Mouse (Mus musculus) lung, embryonic 16.5 days (tissue): ENCODE results near the gene Trim2. TPM values are rescaled to one million over a fixed set of nuclear protein-coding genes. Genes with fewer than 3 reads are reported as not detected.

Experiments
- ATAC-seq: fragments of 200-750 bp; cut with Nextera tagmentation; 2 replicates; pipeline ENCODE4 v1.8.0; 2017; ENCODE audit warnings: low read depth, mild to moderate bottlenecking, moderate library complexity
- H3K27ac ChIP-seq: fragments of 300-500 bp; sonication (generic); 2 replicates; pipeline ENCODE4 v1.5.1; 2014; ENCODE audit warnings: mild to moderate bottlenecking, control low read depth, low read length
- H3K27me3 ChIP-seq: fragments of 300-500 bp; sonication (generic); 2 replicates; pipeline ENCODE4 v1.6.1; 2014; ENCODE audit warnings: low read depth, low read length, mixed read lengths; ENCODE audit not compliant: control insufficient read depth, insufficient read depth
- H3K36me3 ChIP-seq: fragments of 300-500 bp; sonication (generic); 2 replicates; pipeline ENCODE4 v1.6.1; 2014; ENCODE audit warnings: low read length; ENCODE audit not compliant: control insufficient read depth, insufficient read depth
- H3K4me1 ChIP-seq: fragments of 300-500 bp; sonication (generic); replicated peaks from 2 replicates; pipeline ENCODE4 v1.6.1; 2014; ENCODE audit warnings: low read length, mixed read lengths; ENCODE audit not compliant: control insufficient read depth, insufficient read depth
- H3K4me2 ChIP-seq: fragments of 300-500 bp; sonication (generic); 2 replicates; pipeline ENCODE4 v1.6.1; 2014; ENCODE audit warnings: low read depth, low read length, control low read depth
- H3K4me3 ChIP-seq: fragments of 300-500 bp; sonication (generic); 2 replicates; pipeline ENCODE4 v1.5.1; 2014; ENCODE audit warnings: mild to moderate bottlenecking, low read length, control low read depth
- H3K9ac ChIP-seq: fragments of 300-500 bp; sonication (generic); 2 replicates; pipeline ENCODE4 v1.6.1; 2014; ENCODE audit warnings: low read length, control low read depth
- H3K9me3 ChIP-seq: fragments of 300-500 bp; sonication (generic); 2 replicates; pipeline ENCODE4 v1.6.1; 2016; ENCODE audit warnings: low read length; ENCODE audit not compliant: control insufficient read depth
- WGBS: fragments of 180-500 bp; shearing (Covaris S2); extraction: QIAGEN DNeasy Blood & Tissue Kit; methylation state at CpG from one replicate; pipeline ENCODE4 v1.1.7; 2014; 5-methylcytosine and 5-hydroxymethylcytosine counted together
- polyA plus RNA-seq: library from polyadenylated mRNA; unstranded; fragments of >200 nt; fragmentation: Nextera tagmentation; extraction: Ambion mirVana; gene quantifications from 2 replicates; pipeline ENCODE4 v1.2.1, GENCODE M21; 2015

Trim2 gene
- polyA plus RNA-seq, 1 experiment from 2014 or later: 31.9 TPM

DNA sequence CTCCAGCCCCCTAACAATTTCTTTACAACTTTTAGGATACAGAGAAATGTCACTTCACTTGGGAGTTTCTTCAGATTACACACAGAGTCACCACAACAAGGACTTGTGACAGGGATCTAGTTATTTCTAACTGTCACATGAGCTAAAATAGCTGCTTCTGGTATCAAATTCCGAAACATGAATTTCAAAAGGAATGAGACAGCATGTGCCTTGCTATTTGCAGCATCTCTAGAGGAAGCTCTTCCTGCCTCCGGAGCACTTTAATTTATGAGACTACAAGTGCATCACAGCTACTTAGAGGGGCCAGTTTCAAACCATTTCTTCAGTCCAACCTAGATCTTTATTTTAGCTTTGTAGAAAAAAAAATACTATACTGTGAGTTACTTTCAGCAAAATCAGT, 179.2 kb downstream of the Trim2 start:
- H3K36me3 ChIP-seq: no peaks in the 10 kb centered on the region
- no peak for ATAC-seq

GRCm38 (mm10) chr3:84126721-84127120, 180.0 kb downstream of the Trim2 start:
- Histone ChIP-seq H3K4me1 (peaks cover 34% of the 10 kb centered on the region), H3K4me2 (no peak overlapping the region), H3K4me3 (no peak overlapping the region), H3K27ac (no peak overlapping the region), H3K36me3 (no peaks in the 10 kb centered on the region), H3K9ac (no peak overlapping the region), H3K9me3 (no peaks in the 10 kb centered on the region), H3K27me3 (no peaks in the 10 kb centered on the region)
- WGBS: 83% methylated on average over 3 of the region's 3 CpGs
- no peak for ATAC-seq

More for the DNA sequence above, 179.2 kb downstream of the Trim2 start:
- no peaks in the 10 kb centered on the region for H3K9me3 ChIP-seq
- 50% methylated on average over 2 of the region's 2 CpGs for WGBS
- peaks cover 34% of the 10 kb centered on the region for H3K4me1 ChIP-seq
- no peak overlapping the region for H3K4me2 ChIP-seq
- H3K9ac ChIP-seq: no peak overlapping the region
- H3K4me3 ChIP-seq: no peak overlapping the region
- no peaks in the 10 kb centered on the region for H3K27me3 ChIP-seq
- no peak overlapping the region for H3K27ac ChIP-seq

DNA sequence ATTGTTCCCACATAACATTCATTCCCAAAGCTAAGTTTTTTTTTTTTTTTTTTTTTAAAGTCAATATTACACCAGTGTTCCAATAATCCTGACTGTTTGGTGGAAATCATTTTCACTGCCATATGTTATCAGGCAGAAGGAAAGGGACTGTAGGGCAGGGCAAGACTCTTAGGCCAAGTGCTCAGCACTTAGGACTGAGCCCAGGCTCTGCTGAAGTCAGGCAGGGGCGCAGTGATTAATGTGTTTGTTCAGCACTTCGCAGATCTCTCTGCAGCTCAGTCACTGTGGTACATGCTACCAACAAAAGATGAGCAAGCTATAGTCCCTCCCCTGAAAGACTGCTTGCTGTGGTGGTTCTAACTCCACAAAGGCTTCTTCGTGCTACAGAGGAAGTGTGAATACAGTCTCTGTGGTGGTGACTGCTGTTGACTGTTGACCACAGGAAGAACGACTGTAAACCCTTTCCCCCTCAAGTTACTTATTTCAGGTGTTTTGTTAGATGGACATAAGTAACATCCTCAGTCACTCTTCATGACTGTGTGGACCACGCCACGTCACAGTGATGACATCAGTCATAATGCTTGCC, 180.9 kb downstream of the Trim2 start:
- WGBS: 47% methylated on average over 6 of the region's 6 CpGs
- Histone ChIP-seq H3K27me3 (no peaks in the 10 kb centered on the region), H3K36me3 (no peaks in the 10 kb centered on the region), H3K9me3 (no peaks in the 10 kb centered on the region), H3K4me3 (no peak overlapping the region), H3K4me1 (peaks cover 31% of the 10 kb centered on the region), H3K9ac (no peak overlapping the region), H3K27ac (peak overlapping the region; percentile 3), H3K4me2 (no peak overlapping the region)
- ATAC-seq: peak; percentile 67

GRCm38 (mm10) chr3:84123461-84123860, 183.2 kb downstream of the Trim2 start:
- H3K36me3 ChIP-seq: no peaks in the 10 kb centered on the region
- no peak for ATAC-seq
- no peak overlapping the region for H3K9ac ChIP-seq
- no peak overlapping the region for H3K4me2 ChIP-seq
- peaks cover 23% of the 10 kb centered on the region for H3K4me1 ChIP-seq
- no peaks in the 10 kb centered on the region for H3K9me3 ChIP-seq
- no peaks in the 10 kb centered on the region for H3K27me3 ChIP-seq
- WGBS: 43% methylated on average over 3 of the region's 3 CpGs
- no peak overlapping the region for H3K27ac ChIP-seq
- no peak overlapping the region for H3K4me3 ChIP-seq

- H3K4me3 ChIP-seq: no peak overlapping the region
- peak overlapping the region; percentile 31; the same call in 1 of the 2 replicates for H3K27ac ChIP-seq
- no peaks in the 10 kb centered on the region for H3K27me3 ChIP-seq
- H3K9me3 ChIP-seq: no peaks in the 10 kb centered on the region
- H3K4me2 ChIP-seq: no peak overlapping the region
- WGBS: 44% methylated on average over 7 of the region's 7 CpGs
- H3K36me3 ChIP-seq: no peaks in the 10 kb centered on the region
- peak; percentile 51; the same call in 1 of the 2 replicates for ATAC-seq
- peaks cover 8% of the 10 kb centered on the region for H3K4me1 ChIP-seq
- 0 out of 2 replicates have a peak overlapping the region, but pooled peaks have one; percentile 7 for H3K9ac ChIP-seq
These were observed 188.0 kb downstream of the Trim2 start for GRCm38 (mm10) chr3:84118718-84119117.

DNA sequence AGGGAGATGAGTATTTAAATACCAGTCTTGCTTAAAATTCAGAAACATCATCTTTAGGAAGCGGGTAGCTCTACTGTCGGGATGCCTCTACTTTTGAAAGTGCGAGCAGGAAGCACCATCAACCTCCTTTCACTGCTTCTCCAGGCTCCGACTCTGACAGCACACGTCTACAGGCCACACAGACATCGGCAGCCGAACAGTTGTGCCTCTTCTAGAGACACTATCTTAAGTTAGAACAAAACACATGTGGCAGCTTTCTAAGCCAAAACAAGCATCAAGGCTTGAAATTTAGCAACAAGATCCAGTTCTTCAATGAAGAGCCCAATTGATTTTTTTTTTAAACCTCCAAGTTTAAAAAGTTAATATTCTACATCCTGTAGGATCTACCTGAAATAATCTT, 188.5 kb downstream of the Trim2 start:
- H3K27me3 ChIP-seq: no peaks in the 10 kb centered on the region
- WGBS: 33% methylated on average over 7 of the region's 7 CpGs
- H3K4me3 ChIP-seq: no peak overlapping the region
- H3K9me3 ChIP-seq: no peaks in the 10 kb centered on the region
- H3K36me3 ChIP-seq: no peaks in the 10 kb centered on the region
- no peak overlapping the region for H3K4me2 ChIP-seq
- no peak overlapping the region for H3K9ac ChIP-seq
- ATAC-seq: peak; percentile 64; the same call in 1 of the 2 replicates
- peaks cover 8% of the 10 kb centered on the region for H3K4me1 ChIP-seq
- no peak overlapping the region for H3K27ac ChIP-seq

Other genes with a start within 250 kb of the Trim2 start
- 11.1 and 13.0 TPM in 2 replicates for gene Mnd1, start 151.1 kb downstream of the Trim2 start, polyA plus RNA-seq
- 0.98 and 1.2 TPM in 2 replicates for gene Gm6525, start 132.8 kb downstream of the Trim2 start, polyA plus RNA-seq
- 14.5 and 15.5 TPM in 2 replicates for gene Fhdc1, start 173.6 kb upstream of the Trim2 start, polyA plus RNA-seq